Comparison of ENCODE assay signal across 11 mouse cellular contexts in the genomic region with DNA sequence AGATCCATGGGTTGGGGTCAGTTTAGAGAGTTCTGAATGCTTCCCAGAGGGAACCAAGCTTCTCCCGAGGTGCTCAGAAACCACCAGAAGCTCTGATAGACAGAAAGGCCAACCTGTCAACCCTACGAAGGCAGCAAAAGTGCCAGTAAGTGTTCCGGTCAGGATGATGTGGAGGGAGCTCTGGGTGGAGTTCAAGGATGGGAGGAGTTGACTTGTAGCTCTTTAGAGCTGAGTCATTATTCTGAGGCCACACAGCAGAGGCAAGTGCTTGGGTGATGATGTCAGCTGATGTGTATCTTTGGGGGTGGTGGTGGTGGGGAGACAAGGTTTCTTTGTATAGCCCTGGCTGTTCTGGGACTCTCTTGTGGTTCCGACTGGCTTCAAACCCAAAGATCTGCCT. TPM values are rescaled to one million over a fixed set of nuclear protein-coding genes. Genes with fewer than 3 reads are reported as not detected.
DNase-seq lines count a peak whose midpoint lies in the region; ATAC-seq and TF ChIP-seq lines count a peak whose summit lies in the region.
"Had no signal": no experiment of that assay in that cellular context is flagged by ENCODE, and none has a peak within 500 bp of the region (broad histone marks: within the 10 kb centered on the region; RNA-seq: fewer than 3 reads in every experiment).

No protein-coding gene starts in this region.

- no peaks in the 10 kb centered on the region for H3K9me3 ChIP-seq in stomach, postnatal 0 days (ENCODE audit: control insufficient read depth, low read length)
- H3K9me3 ChIP-seq in kidney, embryonic 15.5 days (replicated peaks), result no peaks in the 10 kb centered on the region

- H3K4me2 ChIP-seq in stomach, postnatal 0 days (replicated peaks; ENCODE audit: low read depth), result no peak overlapping the region
- H3K4me2 ChIP-seq in kidney, embryonic 15.5 days, result no peak overlapping the region

- H3K27me3 ChIP-seq in stomach, postnatal 0 days (ENCODE audit: control insufficient read depth, insufficient read depth, low read length), result no peaks in the 10 kb centered on the region
- H3K27me3 ChIP-seq in kidney, embryonic 15.5 days, result no peaks in the 10 kb centered on the region

- H3K9ac ChIP-seq in stomach, postnatal 0 days (ENCODE audit: low read length), result no peak overlapping the region
- H3K9ac ChIP-seq in kidney, embryonic 15.5 days, result no peak overlapping the region

- TF ChIP-seq POLR2A in embryonic fibroblast, embryonic 13.5 days (IDR thresholded peaks at IDR 0.05; ENCODE audit: low read depth, low read length), result peak; percentile 58

- DNase-seq in lung, postnatal 36 days, result peak; percentile 12
- DNase-seq in lung, postnatal 25 days (ENCODE audit: low spot score), result no peak
- peak; percentile 57 for DNase-seq in ZHBTc4 (ENCODE audit: low read depth, low spot score)
- DNase-seq in stomach, postnatal 0 days (ENCODE audit: low spot score), result no peak
- DNase-seq: gastrocnemius, postnatal 36 days; heart, postnatal 10 days; kidney, postnatal 36 days; thymus, postnatal 14 days had no signal

- TF ChIP-seq CTCF in embryonic fibroblast, embryonic 13.5 days (IDR thresholded peaks at IDR 0.05; ENCODE audit: borderline replicate concordance, insufficient read depth, low read length), result no peak
- no peak for TF ChIP-seq CTCF in stomach, postnatal 0 days (IDR thresholded peaks at IDR 0.05; ENCODE audit: low read depth)

- ATAC-seq in stomach, postnatal 0 days (ENCODE audit: low FRiP score, low TSS enrichment), result peak; percentile 83
- no peak for ATAC-seq in kidney, embryonic 15.5 days (replicated peaks; ENCODE audit: low FRiP score)
- ATAC-seq in inflammation-experienced regulatory T-cells, adult 6 months, result no peak

- TF ChIP-seq EP300 in stomach, postnatal 0 days (optimal IDR thresholded peaks at IDR 0.05), result no peak

- peaks cover 29% of the 10 kb centered on the region for H3K4me1 ChIP-seq in embryonic fibroblast, embryonic 13.5 days (ENCODE audit: control insufficient read depth, insufficient read depth, low read length)
- H3K4me1 ChIP-seq in stomach, postnatal 0 days (replicated peaks; ENCODE audit: control insufficient read depth, insufficient read depth), result no peaks in the 10 kb centered on the region
- H3K4me1 ChIP-seq in kidney, embryonic 15.5 days, result 0 out of 2 replicates have a peak, but pooled peaks cover 8% of the 10 kb centered on the region

- 30% methylated on average over 4 of the region's 4 CpGs for WGBS in stomach, postnatal 0 days
- 64% methylated on average over 4 of the region's 4 CpGs for WGBS in kidney, embryonic 15.5 days

- H3K27ac ChIP-seq in embryonic fibroblast, embryonic 13.5 days (ENCODE audit: insufficient read depth, low read length), result peak overlapping the region; percentile 82
- H3K27ac ChIP-seq in stomach, postnatal 0 days (replicated peaks), result peak overlapping the region; percentile 61; the same call in 1 of the 2 replicates
- H3K27ac ChIP-seq in kidney, embryonic 15.5 days, result no peak overlapping the region

- H3K36me3 ChIP-seq in stomach, postnatal 0 days (ENCODE audit: control insufficient read depth, insufficient read depth, low read length), result no peaks in the 10 kb centered on the region
- H3K36me3 ChIP-seq in kidney, embryonic 15.5 days, result no peaks in the 10 kb centered on the region

- no peak overlapping the region for H3K4me3 ChIP-seq in embryonic fibroblast, embryonic 13.5 days (ENCODE audit: insufficient read depth, low read length)
- no peak overlapping the region for H3K4me3 ChIP-seq in stomach, postnatal 0 days (ENCODE audit: low read depth, low read length)
- H3K4me3 ChIP-seq in kidney, embryonic 15.5 days (replicated peaks), result no peak overlapping the region

RNA-seq across cellular contexts. Expression of gene Neurl1a, which starts 41.0 kb away (rescaled TPM):
- 2.6 and 3.5 TPM in 2 replicates for polyA plus RNA-seq in embryonic fibroblast, embryonic 13.5 days (2011; ENCODE audit: insufficient read length, low read depth, missing spikeins)
- polyA plus RNA-seq in stomach, postnatal 0 days (2015; fragmentation: Nextera tagmentation; extraction: Ambion mirVana), result 3.9 TPM in 2 replicates
- 4.8 and 6.5 TPM in 2 replicates for polyA plus RNA-seq in kidney, embryonic 15.5 days (2015; fragmentation: Nextera tagmentation; extraction: Ambion mirVana)
- polyA plus RNA-seq in inflammation-experienced regulatory T-cells, adult 6 months (2017; shearing (Covaris generic)), result under 1 TPM; 0.19 to 0.32 (median 0.25) TPM

Comparison
In these comparisons a context has a peak if more than half of its experiments do, and no peak if none do; other contexts are left out.
1. DNase-seq: peak in lung, postnatal 36 days (single experiment) and ZHBTc4 (single experiment); none in lung, postnatal 25 days (single experiment) and stomach, postnatal 0 days (single experiment).